Mouse (Mus musculus) gastrocnemius, adult 2 months (tissue): ENCODE data around the gene Csnk2a1. TPM values are rescaled to one million over a fixed set of nuclear protein-coding genes. Genes with fewer than 3 reads are reported as not detected.

Source experiments
- DNase-seq: peaks from one replicate; pipeline ENCODE4 v3.0.0; 2022
- H3K27ac ChIP-seq: fragments of 200-600 bp; 2 replicates; pipeline ENCODE4 v1.8.1; 2022; ENCODE audit warnings: mild to moderate bottlenecking
- H3K4me3 ChIP-seq: fragments of 200-600 bp; 2 replicates; pipeline ENCODE4 v1.8.1; 2022; ENCODE audit warnings: mild to moderate bottlenecking, moderate library complexity
- CTCF ChIP-seq: fragments of 200-600 bp; IDR thresholded peaks from 2 replicates; pipeline ENCODE4 v1.8.1; 2022; ENCODE audit warnings: antibody characterized with exemption, mild to moderate bottlenecking, moderate library complexity
- intact Hi-C: fragments of 180-260 bp; cut with DNase I; formaldehyde crosslinking; loops from one replicate; pipeline ENCODE4 v1.15.1; 2025
- total RNA-seq, 2 experiments: library from RNA; stranded (reverse); gene quantifications; 2 replicates each; pipeline ENCODE4 v1.2.3; 2021

Csnk2a1 gene
- total RNA-seq, 2 experiments from 2014 or later: 91.1 to 102 TPM

DNA sequence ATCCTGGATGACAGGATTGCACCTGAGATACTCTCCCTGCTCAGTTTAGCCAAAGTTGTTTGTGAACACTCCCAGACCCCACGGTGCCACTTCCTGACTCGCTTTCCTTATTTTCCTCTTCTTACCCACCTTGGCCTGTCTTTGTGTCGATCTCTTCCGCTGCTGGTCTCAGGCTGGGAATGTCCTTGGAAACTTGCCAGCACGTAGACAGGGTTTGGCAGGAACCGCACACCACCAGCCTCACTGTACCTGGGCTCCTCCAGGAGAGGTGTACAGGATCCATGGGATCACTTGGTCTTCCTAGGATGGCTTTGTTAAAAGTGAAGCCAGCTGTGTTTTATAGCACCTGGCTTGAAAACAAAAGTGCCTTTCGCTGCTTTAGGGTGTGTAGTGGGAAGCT, 86.4 kb downstream of the Csnk2a1 start:
- TF ChIP-seq CTCF: no peak
- DNase-seq: no peak
- no peak overlapping the region for H3K27ac ChIP-seq
- intact Hi-C loops: no loop called here
- H3K4me3 ChIP-seq: no peak overlapping the region

DNA sequence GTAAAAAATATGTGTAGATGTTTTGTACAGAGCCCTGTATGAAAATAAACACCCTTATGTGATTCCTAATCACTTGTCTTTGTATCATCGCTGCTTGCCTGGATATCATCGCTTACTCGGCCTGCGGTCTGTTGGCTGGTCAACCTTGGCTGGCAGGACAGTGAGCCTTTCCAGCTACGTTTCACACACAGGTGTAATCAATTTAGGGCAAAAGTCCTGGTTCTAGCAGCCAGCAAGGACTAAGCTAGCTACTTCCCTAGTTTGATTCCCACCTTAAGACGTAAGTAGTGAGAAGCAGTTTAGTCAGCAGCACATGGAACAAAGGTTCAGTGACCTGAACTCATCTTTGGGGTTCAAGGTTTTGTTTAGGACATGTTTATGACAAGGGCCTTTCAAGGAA, 87.3 kb downstream of the Csnk2a1 start:
- no peak for TF ChIP-seq CTCF
- intact Hi-C loops: no loop called here
- Histone ChIP-seq H3K4me3 (no peak overlapping the region), H3K27ac (no peak overlapping the region)
- no peak for DNase-seq

DNA sequence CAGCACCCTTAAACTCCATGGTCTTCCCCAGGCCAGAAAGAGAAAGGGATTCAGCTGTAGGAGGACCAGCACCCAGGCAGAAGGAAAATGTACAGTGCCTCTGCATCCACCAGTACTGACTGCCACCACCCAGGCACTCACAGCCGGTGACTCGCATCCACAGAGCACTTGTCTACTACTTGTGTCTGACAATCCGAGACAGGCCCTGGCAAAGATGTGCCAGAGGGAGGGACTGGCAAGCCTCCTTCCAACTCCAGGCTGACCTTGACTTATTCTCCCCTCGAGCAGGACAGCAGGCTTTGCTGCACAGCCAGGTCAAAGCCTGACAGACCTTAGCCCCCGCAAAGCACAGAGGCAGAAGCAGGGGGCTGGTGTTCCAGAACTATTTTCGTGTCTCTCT, 90.4 kb downstream of the Csnk2a1 start:
- Histone ChIP-seq H3K4me3 (no peak overlapping the region), H3K27ac (no peak overlapping the region)
- TF ChIP-seq CTCF: no peak
- no peak for DNase-seq
- intact Hi-C loops: no loop called here

DNA sequence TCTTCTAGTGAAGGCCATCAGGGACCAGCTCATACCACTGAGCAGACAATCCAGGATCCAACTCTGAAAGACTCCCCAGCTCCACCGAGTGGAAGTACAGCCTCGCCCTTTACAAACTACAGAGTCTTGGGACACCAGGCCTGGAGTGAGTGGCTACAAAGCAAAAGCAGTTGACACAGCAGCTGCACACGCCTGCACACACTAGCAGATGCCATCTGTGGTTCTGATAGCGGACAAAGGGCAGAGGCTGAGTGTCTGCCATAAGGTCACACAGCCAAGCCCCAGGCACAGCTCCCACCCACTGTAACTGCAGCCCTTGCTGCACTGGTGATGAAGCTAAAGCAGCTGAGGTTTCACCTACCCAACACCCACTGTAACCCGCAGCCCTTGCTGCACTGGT, 94.9 kb downstream of the Csnk2a1 start:
- Histone ChIP-seq H3K27ac (no peak overlapping the region), H3K4me3 (no peak overlapping the region)
- DNase-seq: no peak
- intact Hi-C loops: no loop called here
- TF ChIP-seq CTCF: no peak

DNA sequence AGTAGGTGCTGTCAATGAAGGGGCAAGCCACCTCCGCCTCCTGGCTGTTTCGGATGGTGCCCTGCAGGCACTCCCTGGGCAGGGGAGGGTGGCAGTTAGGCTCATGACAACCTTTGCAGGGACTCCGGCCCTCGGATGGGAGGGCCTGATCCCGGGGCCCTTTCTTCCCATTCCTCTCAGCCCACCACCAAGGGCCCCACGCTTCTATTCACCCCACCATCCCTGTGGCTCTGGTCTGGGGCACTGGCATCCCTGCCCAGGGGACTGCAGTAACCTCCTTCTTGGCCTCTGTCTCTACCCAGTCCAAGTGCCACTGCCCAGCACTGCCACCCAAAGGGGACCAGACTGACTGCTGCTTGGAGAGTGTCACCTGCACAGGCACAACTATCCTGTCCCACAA, 95.6 kb downstream of the Csnk2a1 start:
- no peak overlapping the region for H3K4me3 ChIP-seq
- no peak for TF ChIP-seq CTCF
- intact Hi-C loops: no loop called here
- no peak for DNase-seq
- no peak overlapping the region for H3K27ac ChIP-seq

DNA sequence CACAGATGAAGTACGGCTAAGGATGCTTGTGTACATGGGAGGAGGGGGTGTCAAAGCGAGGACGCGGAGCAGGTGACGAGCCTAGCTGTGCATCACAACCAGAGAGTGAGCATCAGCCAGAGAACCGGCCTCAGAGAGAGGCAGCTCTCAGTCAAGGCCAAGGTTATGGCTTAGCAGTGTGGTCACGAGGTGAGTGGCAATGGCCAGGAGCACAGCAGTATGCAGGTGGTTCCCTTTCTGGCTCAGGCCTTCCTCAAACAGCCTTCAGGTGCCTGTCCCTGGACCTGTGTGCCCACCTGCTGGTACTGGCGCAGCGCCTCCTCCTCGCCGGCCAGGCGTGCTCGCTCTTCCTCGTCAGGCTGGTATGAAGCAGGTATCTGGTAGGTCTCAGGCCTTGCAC, 97.3 kb downstream of the Csnk2a1 start:
- intact Hi-C loops: no loop called here
- no peak overlapping the region for H3K4me3 ChIP-seq
- no peak for TF ChIP-seq CTCF
- no peak for DNase-seq
- no peak overlapping the region for H3K27ac ChIP-seq

DNA sequence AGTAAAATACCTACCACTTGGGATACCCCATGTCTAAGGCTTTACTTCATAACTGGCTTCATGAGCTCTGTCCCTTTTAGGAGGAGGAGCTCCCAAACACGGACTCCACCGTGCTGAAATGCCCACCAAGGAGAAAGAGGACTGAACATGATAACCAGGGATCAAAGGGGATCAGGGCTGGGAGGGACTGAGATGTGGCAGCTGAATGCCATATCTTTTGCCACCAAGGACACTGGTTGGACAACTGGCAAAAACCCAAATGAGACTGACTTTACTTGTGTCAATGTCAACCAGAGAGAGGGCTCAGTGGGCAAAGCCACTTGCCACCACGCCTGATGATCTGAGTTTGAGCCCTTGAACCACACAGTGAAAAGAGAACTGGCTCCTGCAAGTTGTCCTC, 98.2 kb downstream of the Csnk2a1 start:
- TF ChIP-seq CTCF: no peak
- Histone ChIP-seq H3K27ac (no peak overlapping the region), H3K4me3 (no peak overlapping the region)
- DNase-seq: no peak
- intact Hi-C loops: no loop called here

DNA sequence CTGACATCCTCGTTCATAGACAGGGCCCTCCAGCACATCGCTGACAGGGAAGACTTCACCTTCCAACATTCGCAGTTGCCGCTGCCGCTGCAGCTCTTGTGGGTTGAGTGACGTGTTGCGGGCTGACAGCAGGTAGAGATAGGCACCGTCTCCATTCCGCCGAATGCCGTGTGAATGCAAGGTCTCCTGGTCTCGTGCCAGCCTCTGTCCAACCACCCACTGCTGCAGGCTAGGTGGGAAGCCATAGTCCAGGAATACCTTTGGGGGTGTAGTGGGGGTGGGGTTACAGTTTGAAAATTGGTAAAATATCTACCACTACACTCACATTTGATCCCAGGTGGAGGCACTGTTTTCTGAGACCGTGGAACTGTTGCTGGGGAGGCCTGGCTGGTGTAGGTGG, 99.5 kb downstream of the Csnk2a1 start:
- intact Hi-C loops: no loop called here

DNA sequence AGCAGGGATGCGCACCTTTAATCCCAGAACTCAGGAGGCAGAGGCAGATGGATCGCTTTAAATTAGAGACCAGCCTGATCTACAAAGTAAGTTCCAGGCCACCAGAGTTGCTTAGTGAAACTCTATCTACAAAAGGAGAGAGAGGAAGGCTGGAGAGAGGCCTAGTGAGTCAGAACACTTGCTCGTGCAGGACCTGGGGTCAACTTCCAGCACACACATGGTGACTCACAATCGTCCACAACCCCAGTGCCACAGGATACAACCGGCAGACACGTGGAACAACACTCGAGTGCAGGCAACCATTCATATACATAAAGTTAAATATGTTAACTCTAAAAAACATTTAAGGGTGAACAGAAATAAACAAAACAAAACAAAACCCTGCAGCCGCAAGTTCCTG, 100.0 kb downstream of the Csnk2a1 start:
- Histone ChIP-seq H3K4me3 (no peak overlapping the region), H3K27ac (no peak overlapping the region)
- no peak for TF ChIP-seq CTCF
- DNase-seq: no peak
- intact Hi-C loops: no loop called here

More for the DNA sequence above, 99.5 kb downstream of the Csnk2a1 start:
- no peak overlapping the region for H3K27ac ChIP-seq
- no peak for TF ChIP-seq CTCF
- no peak for DNase-seq
- H3K4me3 ChIP-seq: no peak overlapping the region

DNA sequence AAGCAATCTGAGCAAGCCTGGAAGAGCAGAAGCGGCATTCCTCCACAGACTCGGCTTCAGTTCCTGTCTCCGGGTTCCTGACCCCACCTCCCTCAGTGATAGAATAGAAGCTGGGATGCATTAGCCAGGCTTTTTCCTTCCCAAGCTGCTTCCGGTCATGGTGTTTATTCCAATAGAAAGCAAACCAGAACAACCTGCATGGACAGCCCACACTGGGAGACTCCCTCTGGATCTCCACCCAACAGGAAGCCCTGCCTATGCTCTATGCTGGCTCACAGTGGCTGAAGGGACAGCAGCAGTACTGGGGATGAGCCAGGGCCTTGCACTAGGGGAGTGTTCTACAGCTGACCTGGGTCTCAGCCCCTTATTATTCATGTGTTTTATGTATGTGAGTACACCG, 101.3 kb downstream of the Csnk2a1 start:
- intact Hi-C loops: no loop called here
- H3K4me3 ChIP-seq: no peak overlapping the region
- TF ChIP-seq CTCF: no peak
- peak overlapping the region; percentile 48; the same call in 1 of the 2 replicates for H3K27ac ChIP-seq
- DNase-seq: no peak

DNA sequence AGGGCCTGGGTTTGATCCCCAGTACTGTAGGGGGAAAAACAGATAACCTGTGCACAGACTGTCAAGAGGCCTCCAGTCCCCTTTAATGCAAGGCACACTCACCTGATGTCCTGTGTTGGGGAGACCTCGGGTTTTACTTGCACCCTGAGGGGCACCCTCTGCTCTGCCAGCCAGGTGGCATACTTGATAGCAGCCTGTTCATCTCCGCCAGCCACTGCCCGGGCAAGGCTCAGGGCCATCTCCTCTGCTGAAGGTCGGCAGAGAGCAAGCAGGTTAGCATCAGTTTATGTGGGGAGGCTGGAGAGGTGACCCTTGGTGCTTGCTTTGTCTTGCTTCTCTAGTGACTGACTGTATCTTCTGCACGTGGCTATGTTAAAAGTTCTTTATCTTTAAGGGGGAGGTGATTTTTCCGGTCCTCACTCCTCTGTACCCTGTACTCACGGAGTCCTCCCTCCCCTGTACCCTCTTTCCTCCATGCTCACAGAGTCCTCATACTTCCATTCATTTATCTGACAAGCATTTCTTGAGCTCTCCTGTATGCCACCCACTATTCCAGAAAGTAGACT, 104.3 kb downstream of the Csnk2a1 start:
- intact Hi-C loops: loop anchor here (5.0 kb wide), 2 partner anchors 39 to 104 kb away; partner anchors contain the start of genes Csnk2a1 and Tbc1d20
- H3K4me3 ChIP-seq: peak overlapping the region; percentile 86
- no peak for TF ChIP-seq CTCF
- H3K27ac ChIP-seq: no peak overlapping the region
- DNase-seq: no peak

Other genes with a start within 250 kb of the Csnk2a1 start
- gene Fam110a, start 246.6 kb upstream of the Csnk2a1 start, total RNA-seq: 1 to 10 TPM; 1.8 to 2.6 TPM
- gene Slc52a3, start 230.3 kb upstream of the Csnk2a1 start, total RNA-seq: 1 to 10 TPM in 1 of 2 experiments, under 1 TPM in 1; 0.69 to 1.6 TPM
- gene Scrt2, start 145.3 kb upstream of the Csnk2a1 start, total RNA-seq: not detected
- gene Srxn1, start 121.3 kb upstream of the Csnk2a1 start, total RNA-seq: 10 to 100 TPM; 24.3 to 28.7 TPM
- gene Tcf15, start 83.3 kb upstream of the Csnk2a1 start, total RNA-seq: 10 to 100 TPM; 14.9 to 22.8 TPM
- 10 to 100 TPM; 26.4 to 27.8 TPM for gene Tbc1d20, start 67.0 kb downstream of the Csnk2a1 start, total RNA-seq
- 10 to 100 TPM; 27.0 to 31.1 TPM for gene Rbck1, start 105.8 kb downstream of the Csnk2a1 start, total RNA-seq
- gene Trib3, start 117.2 kb downstream of the Csnk2a1 start, total RNA-seq: 1 to 10 TPM; 1.2 to 1.4 TPM
- gene Nrsn2, start 149.8 kb downstream of the Csnk2a1 start, total RNA-seq: not detected
- gene Sox12, start 171.2 kb downstream of the Csnk2a1 start, total RNA-seq: under 1 TPM; 0.53 to 0.79 TPM
- 1 to 10 TPM; 1.1 to 1.8 TPM for gene Zcchc3, start 188.2 kb downstream of the Csnk2a1 start, total RNA-seq
- gene 6820408C15Rik, start 188.7 kb downstream of the Csnk2a1 start, total RNA-seq: not detected
- gene Defb23, start 237.8 kb downstream of the Csnk2a1 start, total RNA-seq: not detected